ENCODE assay signal across 7 mouse cellular contexts in the genomic region with DNA sequence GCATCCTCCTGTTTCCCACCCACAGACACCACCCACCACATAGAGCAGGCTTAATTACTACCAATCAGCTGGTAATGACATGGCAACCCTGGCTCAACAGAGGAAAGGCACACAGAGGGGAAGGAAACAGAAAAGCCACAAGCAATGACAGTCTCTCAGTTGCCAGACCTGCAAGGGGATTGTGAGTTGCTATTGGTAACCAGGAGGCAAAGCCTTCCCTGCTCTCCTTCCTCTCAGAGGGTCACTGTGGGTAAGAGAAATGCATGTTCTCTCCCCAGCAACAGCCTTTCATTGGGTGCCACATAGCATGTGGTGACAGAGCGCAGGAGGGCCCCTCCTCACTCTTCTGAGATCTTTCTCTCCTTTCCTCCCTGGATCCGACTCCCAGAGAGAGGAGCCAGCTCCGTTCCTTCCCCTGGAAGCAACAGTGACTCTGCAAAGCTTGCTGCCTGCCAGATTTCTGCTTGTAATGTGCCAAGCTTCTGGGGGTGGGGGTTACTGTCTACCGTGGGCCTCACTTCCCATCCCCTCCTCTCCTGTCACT.
DNase-seq lines count a peak whose midpoint lies in the region; ATAC-seq and TF ChIP-seq lines count a peak whose summit lies in the region.

No protein-coding gene starts in this region.

- peak; percentile 19 for DNase-seq in testis, postnatal 10 days (ENCODE audit: low spot score)
- DNase-seq in testis, postnatal 14 days (ENCODE audit: low spot score) = no peak
- peak; percentile 80 for DNase-seq in forebrain, embryonic 14.5 days (ENCODE audit: low spot score)
- peak; percentile 49 to 86 for DNase-seq in left cerebral cortex, adult 8-10 months (ENCODE audit: low spot score in 2 of 2)
- DNase-seq in adrenal gland, postnatal 14 days = no peak
- DNase-seq in adrenal gland, adult 8-10 months = no peak

- H3K36me3 ChIP-seq in forebrain, embryonic 14.5 days (ENCODE audit: control insufficient read depth, insufficient read depth, low read length) = peaks cover 4% of the 10 kb centered on the region; the same call in 1 of the 2 replicates

- H3K9me3 ChIP-seq in forebrain, embryonic 14.5 days (replicated peaks; ENCODE audit: control insufficient read depth, low read length) = no peaks in the 10 kb centered on the region

- H3K9ac ChIP-seq in forebrain, embryonic 14.5 days (ENCODE audit: low read length) = no peak overlapping the region

- H3K4me3 ChIP-seq in forebrain, embryonic 14.5 days (ENCODE audit: low read depth, low read length) = no peak overlapping the region
- no peak overlapping the region for H3K4me3 ChIP-seq in olfactory bulb, adult 2 months (ENCODE audit: insufficient read depth, low read depth, low read length)

- no peak for TF ChIP-seq CTCF in olfactory bulb, adult 2 months (IDR thresholded peaks at IDR 0.05; ENCODE audit: insufficient read depth, low read depth, low read length)

- H3K27ac ChIP-seq in forebrain, embryonic 14.5 days (ENCODE audit: low read depth, low read length) = peak overlapping the region; percentile 15
- peak overlapping the region; percentile 94 for H3K27ac ChIP-seq in olfactory bulb, adult 2 months (ENCODE audit: insufficient read depth, low read depth, low read length)

- TF ChIP-seq POLR2A in olfactory bulb, adult 2 months (IDR thresholded peaks at IDR 0.05; ENCODE audit: insufficient read depth, low read depth, low read length) = no peak

- ATAC-seq in forebrain, embryonic 14.5 days = peak; percentile 87

- H3K27me3 ChIP-seq in forebrain, embryonic 14.5 days (replicated peaks; ENCODE audit: control insufficient read depth, insufficient read depth, low read length) = no peaks in the 10 kb centered on the region

- 36% methylated on average over 4 of the region's 4 CpGs for WGBS in forebrain, embryonic 14.5 days
- WGBS in olfactory bulb, adult 2 months = 11% methylated on average over 4 of the region's 4 CpGs

- H3K4me2 ChIP-seq in forebrain, embryonic 14.5 days (ENCODE audit: low read length) = no peak overlapping the region

- H3K4me1 ChIP-seq in forebrain, embryonic 14.5 days (ENCODE audit: control insufficient read depth, insufficient read depth, low read length) = peaks cover 21% of the 10 kb centered on the region
- H3K4me1 ChIP-seq in olfactory bulb, adult 2 months (ENCODE audit: control insufficient read depth, insufficient read depth, low read length) = peaks cover 29% of the 10 kb centered on the region

Comparison
In these comparisons a context has a peak if more than half of its experiments do, and no peak if none do; other contexts are left out.
1. DNase-seq: peak in testis, postnatal 10 days (single experiment), forebrain, embryonic 14.5 days (single experiment) and left cerebral cortex, adult 8-10 months (2 of 2); none in testis, postnatal 14 days (single experiment), adrenal gland, postnatal 14 days (single experiment) and adrenal gland, adult 8-10 months (single experiment).